Mouse (Mus musculus) layer of hippocampus, adult 2 months (tissue): ENCODE measurements around the gene Cryba4. TPM values are rescaled to one million over a fixed set of nuclear protein-coding genes. Genes with fewer than 3 reads are reported as not detected.

Experiments used
- DNase-seq, 2 experiments: peaks; one replicate each; pipeline ENCODE4 v3.0.0; 2022; ENCODE audit warnings: low spot score in 2 of 2
- H3K27ac ChIP-seq: fragments of 200-600 bp; 2 replicates; pipeline ENCODE4 v1.8.1; 2022
- H3K4me3 ChIP-seq: fragments of 200-600 bp; 2 replicates; pipeline ENCODE4 v1.8.1; 2022; ENCODE audit warnings: mild to moderate bottlenecking
- CTCF ChIP-seq: fragments of 200-600 bp; conservative IDR thresholded peaks from 2 replicates; pipeline ENCODE4 v1.8.1; 2022; ENCODE audit warnings: antibody characterized with exemption, mild to moderate bottlenecking, moderate library complexity
- total RNA-seq, 2 experiments: library from RNA; stranded (reverse); gene quantifications; 2 replicates each; pipeline ENCODE4 v1.2.3; 2021

Gene Cryba4
- total RNA-seq, 2 experiments from 2014 or later, result 1.0 to 1.5 TPM

- Histone ChIP-seq H3K4me3 (no peak overlapping the region), H3K27ac (peak overlapping the region; percentile 64)
These were observed 40.1 kb upstream of the Cryba4 start for GRCm38 (mm10) chr5:112292343-112292980.

GRCm38 (mm10) chr5:112291866-112292265 lies 39.5 kb upstream of the Cryba4 start:
- TF ChIP-seq CTCF, result no peak
- no peak overlapping the region for H3K4me3 ChIP-seq
- no peak for DNase-seq
- peak overlapping the region; percentile 64 for H3K27ac ChIP-seq

More at GRCm38 (mm10) chr5:112292343-112292980, 40.1 kb upstream of the Cryba4 start:
- no peak for DNase-seq
- no peak for TF ChIP-seq CTCF

- no peak for TF ChIP-seq CTCF
- no peak for DNase-seq
- H3K4me3 ChIP-seq, result no peak overlapping the region
- peak overlapping the region; percentile 65 for H3K27ac ChIP-seq
These were observed 38.2 kb upstream of the Cryba4 start for GRCm38 (mm10) chr5:112290536-112290880.

- no peak for DNase-seq
- no peak overlapping the region for H3K4me3 ChIP-seq
- TF ChIP-seq CTCF, result no peak
- peak overlapping the region; percentile 65 for H3K27ac ChIP-seq
These were observed 37.7 kb upstream of the Cryba4 start for GRCm38 (mm10) chr5:112289819-112290535.

GRCm38 (mm10) chr5:112289236-112289635 lies 36.9 kb upstream of the Cryba4 start:
- H3K4me3 ChIP-seq, result no peak overlapping the region
- no peak for DNase-seq
- H3K27ac ChIP-seq, result peak overlapping the region; percentile 65
- no peak for TF ChIP-seq CTCF

- DNase-seq, result no peak
- TF ChIP-seq CTCF, result no peak
- Histone ChIP-seq H3K4me3 (no peak overlapping the region), H3K27ac (peak overlapping the region; percentile 74; the same call in 1 of the 2 replicates)
These were observed 36.1 kb upstream of the Cryba4 start for GRCm38 (mm10) chr5:112288193-112289141.

GRCm38 (mm10) chr5:112287652-112288051 lies 35.3 kb upstream of the Cryba4 start:
- no peak for DNase-seq
- peak overlapping the region; percentile 74; the same call in 1 of the 2 replicates for H3K27ac ChIP-seq
- TF ChIP-seq CTCF, result no peak
- H3K4me3 ChIP-seq, result no peak overlapping the region

- TF ChIP-seq CTCF, result no peak
- Histone ChIP-seq H3K27ac (peak overlapping the region; percentile 74; the same call in 1 of the 2 replicates), H3K4me3 (no peak overlapping the region)
- DNase-seq, result no peak
These were observed 34.8 kb upstream of the Cryba4 start for GRCm38 (mm10) chr5:112286984-112287641.

GRCm38 (mm10) chr5:112286608-112286983 lies 34.3 kb upstream of the Cryba4 start:
- TF ChIP-seq CTCF, result no peak
- H3K27ac ChIP-seq, result no peak overlapping the region
- DNase-seq, result no peak
- no peak overlapping the region for H3K4me3 ChIP-seq

GRCm38 (mm10) chr5:112285548-112286085 lies 33.3 kb upstream of the Cryba4 start:
- no peak for DNase-seq
- no peak for TF ChIP-seq CTCF
- Histone ChIP-seq H3K4me3 (no peak overlapping the region), H3K27ac (peak overlapping the region; percentile 7; the same call in 1 of the 2 replicates)

GRCm38 (mm10) chr5:112284203-112284582 lies 31.9 kb upstream of the Cryba4 start:
- H3K4me3 ChIP-seq, result no peak overlapping the region
- no peak for DNase-seq
- H3K27ac ChIP-seq, result peak overlapping the region; percentile 46; the same call in 1 of the 2 replicates
- TF ChIP-seq CTCF, result no peak
